Mouse (Mus musculus): ENCODE results near the gene 1700007K13Rik.
"Not testable (repeated sequence)": the region's sequence is repeated elsewhere in the genome, so short reads cannot be mapped to it uniquely, and the experiment has no call there.

Gene 1700007K13Rik

DNA sequence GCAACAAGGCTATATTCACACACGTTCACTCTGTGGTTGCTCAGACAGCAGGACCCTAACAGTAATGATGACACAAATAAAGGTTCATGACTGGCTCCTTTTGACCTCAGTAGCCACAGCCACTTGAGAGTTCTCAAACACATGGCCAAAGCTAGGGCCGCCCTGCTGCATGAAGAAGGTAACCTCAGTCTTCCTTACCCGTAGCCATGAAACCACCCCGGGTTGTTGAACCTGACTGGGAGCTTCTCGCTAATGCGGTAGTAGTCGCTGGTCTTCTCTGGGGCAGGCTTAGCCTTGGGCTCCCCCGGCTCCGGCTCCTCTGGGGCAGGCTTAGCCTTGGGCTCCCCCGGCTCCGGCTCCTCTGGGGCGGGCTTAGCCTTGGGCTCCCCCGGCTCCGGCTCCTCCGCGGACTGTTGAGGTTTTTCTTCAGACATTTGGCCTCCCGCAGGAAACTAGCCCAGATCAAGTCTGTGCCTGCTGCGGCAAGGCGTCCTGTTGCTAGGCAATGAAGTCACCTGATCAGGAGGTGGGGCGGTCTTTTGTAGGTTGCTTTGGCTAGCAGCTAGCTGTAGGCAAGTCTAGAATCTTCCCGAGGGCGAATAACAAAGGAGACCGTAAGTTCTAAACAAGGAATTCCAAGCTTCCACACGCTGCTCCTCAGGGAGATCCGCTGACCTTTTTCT, at the start of gene 1700007K13Rik:
1700007K13Rik (minus strand) TSS at position 497 of the 683 bp plus-strand sequence.
- ATAC-seq (ENCODE audit: insufficient number of reproducible peaks, low FRiP score, low TSS enrichment): peak; percentile 73

DNA sequence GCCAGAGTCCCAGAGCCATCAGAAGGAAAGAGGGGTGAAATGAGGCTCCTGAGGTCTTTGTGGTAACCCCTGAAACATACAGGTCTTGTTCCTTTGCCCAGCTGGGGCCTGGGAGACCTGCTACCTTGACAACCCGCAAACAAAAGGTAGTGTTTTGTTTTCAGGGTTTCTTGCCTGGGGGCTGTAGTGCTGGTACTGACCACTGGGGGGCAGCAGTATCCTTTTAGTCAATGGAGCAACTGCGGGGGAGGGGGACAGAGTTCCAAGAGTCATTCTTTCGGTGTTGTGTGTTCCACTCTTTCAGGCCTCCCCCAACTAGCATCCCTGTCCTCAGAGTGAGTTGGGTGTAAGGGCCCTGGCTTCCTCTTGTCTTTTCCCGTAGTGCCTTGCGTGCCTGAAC, 48.4 kb upstream of the 1700007K13Rik start:
- ATAC-seq (ENCODE audit: insufficient number of reproducible peaks, low FRiP score, low TSS enrichment): no peak

DNA sequence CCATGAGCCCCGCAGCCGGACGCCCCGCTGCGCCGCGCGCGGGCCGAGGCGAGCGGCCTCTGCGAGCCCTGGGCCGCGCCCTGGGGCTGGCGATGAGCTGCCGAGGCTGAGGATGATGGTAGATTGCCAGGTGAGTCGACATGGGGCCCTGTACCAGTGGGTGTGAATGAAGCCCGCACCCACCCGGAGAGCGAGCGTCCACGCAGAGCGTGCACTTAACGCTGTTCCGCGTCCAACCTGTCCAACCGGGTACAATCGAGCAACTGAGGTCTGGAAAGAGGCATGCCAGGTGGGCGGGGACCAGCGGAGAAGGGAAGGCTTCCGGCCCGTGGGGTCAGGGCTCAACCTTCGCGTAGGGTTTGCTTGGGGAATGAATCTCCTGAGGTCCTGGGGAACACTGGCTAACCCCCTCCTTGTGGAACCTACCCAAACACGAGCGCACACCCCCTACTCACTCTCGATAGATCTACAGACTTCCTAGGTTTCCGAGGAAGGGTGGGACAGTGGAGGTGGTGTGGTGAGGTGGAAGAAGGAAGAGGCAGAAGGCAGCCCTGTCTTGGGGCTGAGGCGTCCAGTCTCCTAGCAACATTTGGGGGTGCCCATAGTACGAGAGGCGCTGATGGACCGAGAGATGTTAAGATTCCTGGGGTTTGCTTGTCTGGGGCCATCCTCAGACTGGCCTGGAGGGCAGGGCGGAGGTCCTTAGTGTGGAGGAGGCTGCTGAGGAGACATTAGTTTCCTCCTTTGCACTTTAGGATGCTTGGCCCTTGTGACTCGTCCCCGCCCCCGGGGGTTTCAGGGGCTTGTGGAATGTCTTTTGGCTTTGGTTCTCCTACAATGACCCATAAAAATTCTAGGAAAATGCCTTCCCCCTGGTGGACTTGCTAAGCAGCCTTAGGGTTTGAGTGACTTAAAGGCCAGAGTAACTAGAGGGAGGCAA, 47.6 kb upstream of the 1700007K13Rik start:
- ATAC-seq (ENCODE audit: insufficient number of reproducible peaks, low FRiP score, low TSS enrichment): peak; percentile 13; the same call in 1 of the 2 replicates

DNA sequence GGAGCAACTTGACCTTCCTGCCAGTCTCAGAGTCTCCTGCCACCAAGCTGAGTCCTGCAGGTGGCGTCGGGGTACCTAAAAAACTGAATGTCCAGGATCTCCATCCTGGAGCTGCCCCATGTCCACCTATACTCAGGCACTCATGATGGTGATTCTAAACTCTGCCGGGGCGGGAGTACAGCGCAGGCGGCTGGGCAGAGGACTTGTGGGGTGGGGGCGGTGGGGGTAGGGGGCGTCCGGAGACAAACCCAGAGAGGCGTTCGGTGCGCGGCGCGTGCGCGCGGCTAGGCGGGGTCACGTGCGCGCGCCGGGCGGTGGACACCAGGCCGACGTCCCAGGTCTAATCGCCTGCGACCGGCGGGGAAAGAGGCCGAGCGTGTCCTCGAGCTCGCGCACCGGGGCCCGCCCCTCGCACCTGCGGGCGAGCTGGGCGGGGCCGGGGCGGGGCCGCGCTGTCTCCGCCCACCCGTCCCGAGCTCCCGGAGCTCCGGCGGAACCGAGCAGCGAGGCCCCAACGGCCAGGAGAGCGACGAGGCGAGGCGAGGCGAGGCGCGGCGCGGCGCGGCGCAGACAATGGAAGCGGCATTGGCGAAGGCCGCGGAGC, 46.8 kb upstream of the 1700007K13Rik start, which contains the start of gene Ralgds:
Ralgds (plus strand) TSS at position 328 of the 604 bp plus-strand sequence.
- ATAC-seq (ENCODE audit: insufficient number of reproducible peaks, low FRiP score, low TSS enrichment): peak; percentile 57

DNA sequence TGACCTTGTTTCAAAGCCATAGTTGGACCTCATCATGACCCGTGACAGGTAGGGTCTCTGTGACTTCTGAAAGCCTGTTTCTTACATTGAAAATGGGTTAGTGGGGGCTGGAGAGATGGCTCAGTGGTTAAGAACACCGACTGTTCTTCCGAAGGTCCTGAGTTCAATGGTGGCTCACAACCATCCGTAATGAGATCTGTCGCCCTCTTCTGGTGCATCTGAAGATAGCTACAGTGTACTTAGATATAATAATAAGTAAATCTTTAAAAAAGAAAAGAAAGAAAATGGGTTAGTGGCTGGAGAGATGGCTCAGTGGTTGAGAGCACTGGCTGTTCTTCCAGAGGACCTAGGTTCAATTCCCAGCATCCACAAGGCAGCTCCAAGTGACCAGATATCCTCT, 45.5 kb upstream of the 1700007K13Rik start:
- ATAC-seq (ENCODE audit: insufficient number of reproducible peaks, low FRiP score, low TSS enrichment): not testable (repeated sequence)

DNA sequence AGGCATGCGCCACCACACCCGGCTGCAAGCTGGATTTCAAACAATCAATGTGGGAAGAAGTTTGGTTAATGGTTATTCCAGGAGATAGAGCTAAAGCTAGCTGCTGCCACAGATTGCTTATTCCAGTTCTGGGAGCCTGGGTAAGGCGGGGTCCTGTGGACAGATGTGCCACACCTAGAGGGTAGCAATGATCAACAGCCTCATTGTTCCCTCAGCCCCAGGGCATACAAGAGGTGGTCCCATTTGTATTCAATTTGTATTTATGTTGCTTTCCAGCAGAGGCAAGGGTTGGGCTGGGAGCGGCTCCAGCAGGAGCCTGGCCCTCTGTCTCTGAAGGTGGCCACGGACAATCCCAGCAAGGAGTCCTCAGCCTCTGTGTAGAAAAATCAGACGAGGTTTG, 40.2 kb upstream of the 1700007K13Rik start:
- ATAC-seq (ENCODE audit: insufficient number of reproducible peaks, low FRiP score, low TSS enrichment): no peak

DNA sequence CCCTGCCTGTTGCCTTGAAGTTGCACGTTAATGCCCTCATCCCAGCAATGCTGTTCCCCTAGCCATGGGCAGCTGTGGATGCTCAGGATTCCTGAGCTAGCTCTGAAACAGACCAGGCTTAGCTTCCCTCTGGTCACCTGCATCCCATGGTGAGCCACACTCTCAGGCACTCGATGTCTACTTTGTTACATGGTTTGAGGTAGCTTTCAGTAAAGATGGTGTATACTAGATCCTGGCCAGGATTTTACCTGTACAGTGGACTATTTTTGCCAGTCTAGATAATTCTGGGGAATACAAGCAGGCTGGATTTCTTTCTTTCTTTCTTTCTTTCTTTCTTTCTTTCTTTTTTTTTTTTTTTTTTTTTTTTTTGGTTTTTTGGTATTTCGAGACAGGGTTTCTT, 39.7 kb upstream of the 1700007K13Rik start, which contains the start of gene Gm10134:
Gm10134 (plus strand) TSS at position 301 of the 400 bp plus-strand sequence.
- no peak for ATAC-seq (ENCODE audit: insufficient number of reproducible peaks, low FRiP score, low TSS enrichment)

DNA sequence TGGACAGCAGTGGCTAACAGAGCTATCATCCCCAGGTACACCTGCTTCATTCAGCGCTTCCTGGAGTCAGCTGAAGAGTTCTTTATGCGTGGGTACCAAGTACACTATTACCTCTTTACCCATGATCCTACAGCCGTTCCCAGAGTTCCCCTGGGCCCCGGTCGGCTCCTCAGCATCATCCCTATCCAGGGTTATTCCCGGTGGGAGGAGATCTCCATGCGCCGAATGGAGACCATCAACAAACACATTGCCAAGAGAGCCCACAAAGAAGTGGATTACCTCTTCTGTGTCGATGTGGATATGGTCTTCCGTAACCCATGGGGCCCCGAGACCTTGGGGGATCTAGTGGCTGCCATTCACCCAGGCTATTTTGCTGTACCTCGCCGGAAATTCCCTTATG, 38.5 kb upstream of the 1700007K13Rik start:
- no peak for ATAC-seq (ENCODE audit: insufficient number of reproducible peaks, low FRiP score, low TSS enrichment)

DNA sequence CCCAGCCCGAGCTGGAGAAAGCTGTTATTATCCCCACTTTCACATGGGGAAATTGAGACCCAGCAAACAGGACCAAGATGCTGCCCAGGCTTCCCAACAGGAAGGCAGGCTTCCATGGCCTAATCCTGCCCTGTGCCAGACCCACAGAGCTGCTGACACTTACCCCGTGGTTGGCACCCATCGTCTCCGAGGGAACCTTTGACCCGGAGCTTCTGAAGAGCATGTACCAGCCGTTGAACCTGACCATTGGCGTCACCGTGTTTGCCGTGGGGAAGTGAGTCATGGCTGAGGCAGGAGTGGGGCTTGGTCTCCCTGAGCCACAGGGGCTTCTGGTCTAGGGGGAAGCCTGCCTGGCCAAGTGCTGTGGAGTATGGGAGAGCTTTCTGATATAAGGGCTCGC, 36.9 kb upstream of the 1700007K13Rik start:
- ATAC-seq (ENCODE audit: insufficient number of reproducible peaks, low FRiP score, low TSS enrichment): no peak

DNA sequence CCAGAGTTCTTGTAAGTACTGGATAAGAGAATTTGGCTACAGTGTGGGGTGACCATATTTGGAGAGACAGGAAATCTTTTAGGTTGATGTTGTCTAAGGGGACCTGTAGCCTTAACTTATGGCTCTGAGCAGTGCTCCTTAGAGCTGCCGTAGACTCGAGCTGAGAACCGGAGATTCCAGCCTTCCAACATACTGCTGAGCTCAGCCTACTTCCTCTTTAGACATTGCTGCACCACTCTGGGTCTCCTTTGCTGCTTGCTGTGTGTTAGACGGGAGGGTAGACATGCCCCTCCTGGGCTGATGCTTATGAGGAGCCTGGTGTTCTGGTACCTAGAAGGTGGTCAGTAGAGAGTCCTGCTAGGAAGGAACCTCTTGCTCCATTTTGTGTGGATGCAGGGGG, 32.3 kb upstream of the 1700007K13Rik start:
- no peak for ATAC-seq (ENCODE audit: insufficient number of reproducible peaks, low FRiP score, low TSS enrichment)

DNA sequence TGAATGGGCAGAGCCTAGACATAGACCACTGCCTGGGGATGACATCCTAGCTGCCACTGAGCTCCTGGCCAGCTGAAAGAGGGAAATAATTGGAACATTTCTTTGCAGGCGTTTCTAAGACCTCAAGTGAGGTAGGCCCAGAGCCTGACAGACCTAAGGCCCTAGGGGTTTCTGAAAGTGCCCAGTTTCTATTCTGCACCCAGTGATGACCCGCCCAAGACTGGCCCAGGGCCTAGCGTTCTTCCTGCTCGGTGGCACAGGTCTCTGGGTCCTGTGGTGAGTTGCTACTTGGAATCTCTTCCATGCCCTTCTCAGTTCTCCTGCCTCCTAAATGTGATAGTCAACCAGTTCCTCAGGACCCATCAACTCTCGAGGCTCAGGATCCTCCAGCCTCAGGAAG, 31.4 kb upstream of the 1700007K13Rik start:
- no peak for ATAC-seq (ENCODE audit: insufficient number of reproducible peaks, low FRiP score, low TSS enrichment)

DNA sequence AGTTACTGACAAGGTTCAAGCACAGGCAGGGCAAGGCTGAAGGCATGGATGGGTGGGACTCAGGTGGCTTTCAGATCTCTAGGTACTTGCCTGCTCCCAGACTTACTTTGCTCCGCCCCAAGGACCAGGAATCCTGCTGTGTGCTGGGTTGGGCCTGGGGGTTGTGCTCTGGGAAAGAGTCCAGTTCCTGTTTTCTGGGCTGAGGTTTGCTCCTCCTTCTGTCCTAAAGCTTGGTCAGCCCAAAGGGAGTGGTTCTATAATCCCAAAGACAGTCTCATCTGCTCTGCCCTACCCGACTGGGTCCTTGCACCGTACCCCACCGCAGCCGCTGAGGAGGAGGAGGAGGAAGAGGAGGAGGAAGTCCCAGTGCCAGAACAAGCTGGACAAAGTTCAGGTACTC, 30.5 kb upstream of the 1700007K13Rik start, which contains the start of gene Gbgt1:
Gbgt1 (plus strand) TSS at position 221 of the 400 bp plus-strand sequence.
- no peak for ATAC-seq (ENCODE audit: insufficient number of reproducible peaks, low FRiP score, low TSS enrichment)

DNA sequence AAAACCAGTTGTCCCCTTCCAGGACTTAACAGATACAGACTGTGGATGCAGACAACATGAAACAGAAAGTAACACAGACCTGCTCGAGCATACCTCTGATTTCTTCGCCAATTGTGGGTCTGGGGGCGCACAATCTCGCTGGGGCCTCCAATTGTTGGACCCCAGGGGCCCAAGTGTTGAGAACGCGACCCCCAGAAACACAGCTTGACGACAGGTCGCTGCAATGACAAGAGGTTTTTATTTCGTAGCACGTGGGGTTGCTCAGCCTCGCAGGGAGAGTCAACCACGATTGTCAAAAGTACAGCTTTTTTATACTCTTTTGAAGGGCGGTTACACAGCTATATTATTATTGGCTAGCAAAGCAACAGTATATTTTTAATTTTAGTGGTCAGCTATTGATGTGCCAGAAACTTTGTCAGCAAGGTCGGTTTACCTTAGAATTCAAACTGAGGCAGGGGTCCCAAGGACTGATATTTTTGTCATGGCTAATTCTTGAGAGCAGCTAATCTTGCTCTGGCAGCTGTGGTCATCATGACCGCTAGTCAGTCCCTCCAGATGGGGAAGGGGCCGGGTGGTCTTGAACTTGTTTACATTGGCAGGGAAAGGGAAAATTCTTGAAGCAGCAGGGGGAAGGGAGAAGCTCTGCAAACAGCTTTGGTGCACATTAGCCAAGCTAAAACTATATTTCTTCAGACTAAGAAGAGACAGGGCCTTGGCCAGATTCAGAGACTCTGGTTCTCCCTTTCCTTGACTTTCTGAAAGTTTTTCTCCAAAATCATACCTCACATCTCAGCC, 29.9 kb upstream of the 1700007K13Rik start:
- no peak for ATAC-seq (ENCODE audit: insufficient number of reproducible peaks, low FRiP score, low TSS enrichment)

DNA sequence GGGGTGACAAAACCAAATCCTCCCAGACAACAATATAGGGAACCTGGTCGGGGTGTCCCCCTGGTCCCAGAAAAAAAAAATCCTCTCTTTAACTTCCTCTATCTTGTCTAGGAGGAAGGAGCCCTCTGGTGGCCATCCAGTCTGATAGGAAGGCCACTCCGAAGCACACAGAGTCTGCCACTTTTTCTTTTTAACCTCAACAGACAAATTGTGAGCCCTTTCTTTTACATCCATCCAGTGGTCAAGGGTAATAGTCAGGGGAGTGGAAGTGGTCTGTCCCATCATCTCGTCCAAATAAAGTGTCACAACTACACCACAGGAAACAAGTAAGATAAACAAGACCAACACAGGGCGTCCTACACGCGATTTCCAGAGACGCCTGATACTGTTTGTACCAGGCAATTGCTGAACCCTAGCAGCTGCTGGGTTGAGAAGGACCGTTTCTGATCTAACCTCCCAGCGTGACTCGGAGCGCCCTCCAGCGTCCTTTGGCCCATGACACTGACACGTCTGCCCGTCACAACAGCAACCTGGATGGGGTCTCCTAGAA, 29.1 kb upstream of the 1700007K13Rik start:
- no peak for ATAC-seq (ENCODE audit: insufficient number of reproducible peaks, low FRiP score, low TSS enrichment)

DNA sequence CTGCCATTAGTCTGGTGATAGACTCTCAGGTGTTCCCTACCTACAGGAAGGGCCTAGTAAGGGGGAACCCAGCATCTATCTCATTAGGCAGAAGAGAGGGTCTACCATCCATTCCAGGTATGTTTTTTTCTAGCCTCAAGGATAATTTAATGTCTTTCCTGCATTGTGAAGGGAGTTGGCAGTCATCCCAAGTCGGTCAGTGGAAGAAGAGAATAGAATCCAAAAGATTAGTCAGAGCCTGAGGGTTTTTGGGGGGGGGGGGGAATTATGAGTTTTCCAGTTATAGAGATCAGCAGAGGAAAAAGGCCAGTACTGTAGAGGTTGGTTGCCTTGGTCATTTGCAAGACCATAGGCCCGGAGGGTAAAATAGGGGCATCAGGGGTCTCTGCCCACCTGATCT, 28.4 kb upstream of the 1700007K13Rik start:
- no peak for ATAC-seq (ENCODE audit: insufficient number of reproducible peaks, low FRiP score, low TSS enrichment)

DNA sequence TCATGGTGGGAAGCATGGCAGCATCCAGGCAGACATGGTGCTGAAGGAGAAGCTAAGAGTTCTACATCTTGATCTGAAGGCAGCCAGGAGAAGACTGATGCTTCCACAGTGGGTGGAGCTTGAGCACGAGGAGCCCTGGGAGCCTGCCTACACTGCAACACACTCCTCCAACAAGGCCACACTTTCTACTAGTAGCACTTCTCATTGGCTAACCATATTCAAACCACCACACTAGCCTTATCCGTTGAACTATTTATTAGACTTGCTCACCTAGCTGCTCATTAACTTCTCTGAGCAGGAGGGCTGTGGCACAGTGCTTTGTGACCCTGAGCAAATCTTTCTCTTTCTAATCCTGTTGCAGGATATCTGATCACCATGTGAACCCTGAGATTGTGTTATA, 17.7 kb upstream of the 1700007K13Rik start:
- no peak for ATAC-seq (ENCODE audit: insufficient number of reproducible peaks, low FRiP score, low TSS enrichment)

DNA sequence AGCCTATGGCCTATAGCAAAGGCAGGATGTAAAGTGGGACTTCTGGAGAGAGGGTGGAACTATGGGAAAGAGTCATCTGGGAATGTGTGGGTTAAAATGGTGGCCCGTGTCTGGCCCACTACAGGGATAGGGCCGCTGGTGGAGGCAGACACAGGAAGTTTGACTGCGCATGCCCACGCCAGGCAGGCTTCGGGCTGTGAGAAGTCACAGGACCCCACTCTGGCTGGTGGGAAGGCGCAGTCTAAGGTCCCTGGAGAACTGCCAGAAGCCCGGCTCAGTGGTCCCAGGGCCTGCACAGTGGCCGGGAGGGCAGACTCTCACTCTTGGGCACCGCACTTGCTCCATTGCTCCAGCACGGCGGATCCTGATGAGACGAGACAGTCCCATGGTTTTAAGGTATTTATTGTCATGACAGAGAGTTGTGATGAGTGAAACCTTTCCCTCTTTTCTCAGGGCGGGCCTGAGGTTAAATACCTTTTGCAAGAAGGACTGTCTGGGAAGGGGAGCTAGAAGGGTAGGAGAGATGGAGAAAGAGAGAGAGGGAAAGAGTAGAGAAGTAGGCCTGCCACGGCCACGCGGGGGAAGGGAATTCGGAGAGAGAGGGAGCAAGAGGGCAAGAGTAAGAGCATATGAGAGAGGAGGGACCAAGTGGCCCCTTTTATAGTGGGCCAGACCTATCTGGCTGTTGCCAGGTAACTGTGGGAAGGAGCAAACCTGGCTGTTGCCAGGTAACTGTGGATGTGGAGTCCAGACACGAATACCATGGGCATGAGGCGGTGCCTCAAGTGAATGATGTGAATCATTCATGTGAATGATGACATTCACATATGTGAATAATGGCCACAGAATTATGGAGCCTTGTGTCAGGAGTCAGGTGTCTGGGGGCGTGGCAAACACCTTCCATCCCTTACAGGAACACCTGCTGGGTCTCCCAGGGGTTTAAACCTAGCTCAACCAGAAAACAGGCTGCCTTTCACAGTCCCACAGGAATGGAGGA, 13.4 kb upstream of the 1700007K13Rik start:
- ATAC-seq (ENCODE audit: insufficient number of reproducible peaks, low FRiP score, low TSS enrichment): no peak

DNA sequence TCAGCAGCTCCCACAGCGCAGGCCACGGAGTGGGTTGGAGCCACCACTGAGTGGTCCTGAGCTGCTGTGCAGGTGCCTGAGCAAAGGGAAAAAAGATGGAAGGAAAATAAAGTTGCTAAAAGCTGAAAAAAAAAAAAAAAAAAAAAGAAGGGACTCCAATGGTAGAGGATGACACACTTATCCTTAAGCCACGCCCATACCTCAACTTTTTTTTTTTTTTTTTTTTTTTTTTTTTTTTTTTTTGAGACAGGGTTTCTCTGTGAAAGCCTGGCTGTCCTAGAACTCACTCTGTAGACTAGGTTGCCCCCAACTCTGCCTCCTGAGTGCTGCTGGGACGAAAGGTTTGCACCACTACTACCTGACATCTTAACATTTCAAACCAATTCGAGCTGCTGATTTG, 11.9 kb upstream of the 1700007K13Rik start:
- not testable (repeated sequence) for ATAC-seq (ENCODE audit: insufficient number of reproducible peaks, low FRiP score, low TSS enrichment)

Data from cerebellum, adult (tissue).